Mouse (Mus musculus) R1 (cell line): ENCODE measurements around the gene Exosc5.

Source experiments
- DNase-seq: peaks from one replicate; pipeline ENCODE4 v3.0.0-alpha.2; 2018; ENCODE audit warnings: low read depth, low spot score

Exosc5 gene

DNA sequence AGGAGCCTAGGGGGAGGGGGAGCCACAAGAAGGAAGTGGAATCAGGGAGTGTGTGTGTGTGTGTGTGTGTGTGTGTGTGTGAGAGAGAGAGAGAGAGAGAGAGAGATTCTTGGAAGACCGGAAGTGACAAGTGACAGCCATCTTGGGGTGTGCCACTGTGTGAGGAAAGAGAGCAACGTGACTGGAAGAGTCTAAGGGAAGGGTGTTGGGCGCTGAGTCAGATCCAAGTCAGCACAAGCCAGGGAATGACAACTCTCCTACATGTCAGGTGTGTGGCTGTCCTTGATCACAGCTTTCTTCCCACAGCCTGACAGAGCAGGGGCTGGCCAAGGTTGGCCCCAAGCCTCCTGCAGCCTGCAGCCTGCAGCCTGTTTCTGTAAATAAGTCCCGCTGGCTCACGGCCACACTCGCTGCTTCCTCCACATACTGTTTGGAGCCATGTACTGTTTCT, 46.9 kb downstream of the Exosc5 start:
- DNase-seq = no peak

DNA sequence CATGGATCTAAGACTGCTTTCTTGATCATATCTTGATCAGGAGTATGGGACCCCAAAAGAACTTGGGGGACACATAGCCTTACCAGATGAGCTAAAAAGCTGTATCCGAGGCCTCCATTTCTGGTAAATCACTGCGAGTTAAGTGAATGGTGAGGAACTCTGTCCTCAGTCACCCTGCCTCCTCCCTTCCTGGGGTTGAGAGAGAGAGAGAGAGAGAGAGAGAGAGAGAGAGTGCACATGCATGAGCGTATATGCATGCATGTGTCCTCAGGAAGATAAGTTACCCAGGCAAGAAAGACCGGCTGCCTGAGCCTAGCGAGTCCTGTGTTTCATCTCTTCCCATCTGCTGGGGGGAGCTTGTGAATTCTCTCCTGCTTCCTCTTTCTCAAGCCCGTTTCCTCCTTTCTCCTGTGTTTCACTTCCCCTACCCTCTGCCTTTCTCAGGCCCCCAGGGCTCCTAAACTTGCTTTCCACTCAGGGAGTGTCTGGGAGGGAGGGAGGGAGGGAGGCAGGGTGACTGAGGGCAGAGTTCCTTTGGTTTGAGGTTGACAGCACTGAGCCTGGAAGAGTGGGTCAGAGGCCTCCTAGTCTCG, 47.7 kb downstream of the Exosc5 start:
- no peak for DNase-seq

DNA sequence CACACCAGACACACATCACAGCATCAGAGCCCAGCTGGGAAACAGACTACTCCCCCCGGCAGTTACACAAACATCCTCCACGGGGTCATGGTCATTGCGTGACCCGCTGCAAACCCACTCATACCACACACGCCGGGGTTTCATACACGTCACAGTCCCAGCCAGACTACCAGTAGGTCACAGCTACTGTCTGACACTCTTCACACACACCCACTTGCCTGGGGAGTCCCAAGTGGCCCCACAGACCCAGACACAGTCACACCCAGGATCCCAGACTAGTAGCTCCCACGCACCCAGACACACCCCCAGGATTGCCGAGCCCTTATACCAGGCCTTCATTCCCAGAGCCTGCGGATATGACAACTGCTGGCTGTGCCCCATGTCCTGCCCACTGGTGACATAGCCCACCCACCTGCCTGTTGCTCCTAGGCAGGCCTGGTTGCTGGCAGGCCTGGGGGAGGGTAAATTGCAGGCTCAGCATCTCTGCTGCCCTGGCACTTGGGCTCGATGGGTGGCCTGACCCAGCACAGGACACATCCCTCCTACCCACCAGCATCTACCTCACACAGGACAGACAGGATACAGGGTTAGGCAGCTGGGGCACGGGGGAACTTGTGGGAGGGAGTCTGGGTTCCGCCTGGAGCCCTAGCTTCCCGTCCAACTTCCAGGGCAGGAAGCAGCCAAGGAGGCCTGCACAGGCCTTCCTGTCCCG, 48.8 kb downstream of the Exosc5 start:
- no peak for DNase-seq

DNA sequence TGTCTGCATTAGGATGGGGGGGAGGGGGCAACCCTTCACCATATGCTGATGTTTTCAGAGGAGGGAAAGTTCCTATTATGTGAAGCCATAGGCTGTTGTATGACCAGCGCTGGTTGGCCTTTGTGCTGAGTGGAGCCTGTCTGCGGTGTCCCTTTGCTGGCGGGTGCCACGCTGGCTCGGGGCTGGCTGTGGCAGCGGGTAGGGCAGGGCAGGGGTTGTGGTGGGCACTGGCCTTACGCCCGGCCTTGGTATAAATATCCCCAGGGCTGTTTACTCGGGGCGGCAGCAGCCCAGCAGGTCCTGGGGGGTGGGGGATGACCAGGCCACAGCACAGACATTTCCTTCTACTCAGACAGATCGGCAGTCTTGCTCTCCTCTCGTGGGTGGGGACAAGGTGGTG, 51.0 kb downstream of the Exosc5 start:
- no peak for DNase-seq

DNA sequence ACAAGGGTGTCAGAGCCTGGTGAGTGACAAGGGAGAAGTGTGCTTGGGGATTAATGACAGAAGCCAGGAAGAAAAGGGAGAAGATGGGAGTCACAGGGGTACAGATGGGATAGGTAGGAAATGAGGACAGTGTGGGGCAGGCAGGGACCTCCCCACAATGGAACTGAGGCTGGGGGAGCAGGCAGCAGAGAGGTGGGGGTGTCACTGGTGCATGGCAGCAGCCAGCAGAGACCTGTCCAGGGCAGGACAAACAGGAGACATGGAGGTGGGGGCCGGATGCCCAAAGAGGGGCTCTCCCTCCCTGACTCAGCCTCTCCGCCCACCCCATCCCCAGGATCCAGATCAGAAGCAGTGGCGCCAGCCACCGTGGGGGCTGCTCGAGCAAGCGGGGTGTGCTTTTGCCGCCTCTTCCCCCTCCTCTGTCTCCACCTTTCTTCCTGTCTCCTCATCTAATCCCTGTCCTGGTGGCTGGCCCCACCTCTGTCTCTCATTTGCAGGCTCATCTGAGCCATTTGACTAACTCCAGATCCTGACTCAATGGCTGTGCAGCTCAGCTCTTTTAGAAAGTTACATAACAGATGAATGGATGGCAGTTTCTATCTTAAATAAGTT, 51.7 kb downstream of the Exosc5 start:
- DNase-seq = no peak

DNA sequence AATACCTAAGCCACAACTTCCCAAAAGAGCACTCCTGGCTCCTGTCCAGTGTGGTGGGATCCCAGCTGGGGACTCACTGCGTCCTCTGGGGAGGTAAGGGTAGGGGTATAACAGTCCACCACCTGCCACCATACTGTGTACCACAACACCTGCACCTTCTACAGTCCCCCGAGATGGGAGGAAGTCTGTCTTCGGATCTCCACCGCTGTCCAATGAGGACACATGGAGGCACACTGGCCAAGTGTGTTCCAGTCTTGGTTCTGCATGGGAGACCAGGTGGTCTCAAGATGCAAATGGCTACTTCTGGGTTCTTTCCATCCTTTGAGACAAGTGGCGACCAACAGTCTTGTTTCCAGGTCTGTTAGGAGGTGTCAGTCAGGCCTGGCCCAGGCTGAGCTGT, 52.2 kb downstream of the Exosc5 start:
- no peak for DNase-seq

DNA sequence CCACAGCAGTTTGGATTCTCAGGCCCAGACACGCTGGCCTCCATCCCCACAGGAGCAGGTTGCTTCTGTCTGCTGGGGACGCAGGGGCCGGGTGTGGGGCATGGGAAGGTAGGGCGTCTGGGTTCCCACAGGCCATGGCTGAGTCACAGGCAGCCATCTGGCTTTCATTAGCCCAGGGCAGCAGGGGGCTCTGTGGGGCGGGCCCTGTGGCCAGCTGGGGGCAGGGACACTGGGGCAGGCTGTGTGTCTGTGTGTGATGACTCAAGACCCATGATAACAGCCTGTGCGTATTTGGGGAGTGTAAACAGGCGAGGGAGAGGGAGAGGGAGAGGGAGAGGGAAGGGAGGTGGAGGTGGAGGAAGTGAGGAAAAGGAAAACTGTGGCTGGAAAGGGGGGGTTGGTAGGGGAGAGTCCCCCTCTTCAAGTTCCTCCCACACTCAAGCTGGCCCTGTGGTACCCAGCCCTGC, 52.8 kb downstream of the Exosc5 start:
- DNase-seq = no peak

DNA sequence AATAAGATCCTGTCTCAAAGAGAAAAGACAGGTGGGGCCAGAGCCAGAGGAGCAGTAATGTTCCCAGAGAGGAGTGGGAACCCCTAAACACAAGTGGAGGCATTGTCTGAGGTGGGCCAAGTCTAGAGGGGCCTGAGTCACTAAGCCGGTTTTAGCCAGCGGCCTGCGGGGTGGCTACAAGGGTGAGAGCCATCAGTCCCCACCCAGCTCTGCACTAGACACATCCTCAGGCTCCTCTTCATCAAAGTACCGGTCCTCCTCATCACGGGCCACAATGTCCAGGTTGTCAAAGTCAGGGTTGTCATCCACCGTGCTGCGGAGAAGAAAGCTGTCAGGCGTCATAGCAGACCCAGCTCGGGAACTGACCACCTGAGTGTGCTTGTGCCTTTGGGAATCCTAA, 53.8 kb downstream of the Exosc5 start:
- no peak for DNase-seq

DNA sequence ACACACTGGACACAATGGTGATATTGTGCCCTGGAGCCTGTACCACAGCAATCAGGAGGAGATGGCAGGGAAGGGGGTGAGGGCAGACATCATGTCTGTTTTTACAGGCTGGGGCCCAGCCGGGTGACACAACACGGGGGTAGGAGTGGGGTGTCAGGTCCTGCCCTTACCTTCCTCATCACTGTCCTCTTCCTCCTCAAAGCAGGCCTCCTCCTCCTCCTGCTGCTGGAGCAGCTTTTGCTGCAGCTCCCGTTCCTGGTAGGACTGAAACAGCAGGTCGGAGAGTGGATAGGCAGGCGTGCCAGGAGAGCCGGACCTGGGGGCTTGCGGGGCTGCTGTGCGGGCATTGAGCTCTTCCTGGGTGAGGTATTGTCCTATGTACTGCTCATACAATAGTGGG, 55.6 kb downstream of the Exosc5 start:
- no peak for DNase-seq

DNA sequence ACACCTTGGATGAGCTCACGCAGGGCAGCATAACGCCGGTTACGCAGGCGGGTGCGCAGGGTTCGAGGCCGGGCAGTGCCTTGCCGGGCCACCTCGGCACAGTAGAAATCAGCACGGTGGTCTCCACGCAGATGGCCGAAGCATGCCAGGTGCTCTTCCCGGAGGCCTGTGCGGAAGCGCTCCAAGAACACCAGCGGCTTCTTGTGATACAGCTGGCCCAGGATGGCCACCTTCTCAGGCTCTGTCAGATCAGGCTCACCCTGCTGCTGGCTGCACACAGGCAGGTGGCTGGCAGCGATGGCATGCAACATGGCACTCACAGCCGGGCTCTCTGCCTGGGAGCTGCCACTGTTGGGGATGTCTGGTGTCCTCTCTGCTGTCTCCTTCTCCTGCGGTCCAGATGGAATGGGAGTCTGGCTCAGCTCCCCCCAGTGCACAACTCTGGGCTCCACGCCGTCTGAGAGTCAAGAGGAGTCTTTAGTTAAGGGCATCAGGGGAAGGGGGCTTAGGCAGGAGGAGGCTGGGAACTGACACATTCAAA, 56.8 kb downstream of the Exosc5 start:
- DNase-seq = no peak

DNA sequence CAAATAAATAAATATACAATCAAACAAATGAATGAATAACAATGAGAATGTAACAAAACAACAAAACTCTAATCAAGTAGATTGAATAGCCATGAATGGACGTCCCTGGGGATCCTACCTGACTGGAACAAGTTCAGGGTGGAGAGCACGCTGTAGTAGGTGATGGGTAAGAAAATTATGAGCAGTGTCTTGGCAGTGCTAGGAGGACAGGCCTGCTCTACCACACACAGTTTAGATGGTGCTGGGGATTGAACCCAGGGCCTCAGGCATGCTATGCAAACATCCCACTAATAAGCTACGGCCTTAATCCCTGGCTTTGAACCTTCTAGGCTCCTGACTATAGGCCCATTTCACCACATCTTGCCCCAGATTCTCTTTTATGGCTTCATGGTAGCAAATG, 58.5 kb downstream of the Exosc5 start:
- no peak for DNase-seq

DNA sequence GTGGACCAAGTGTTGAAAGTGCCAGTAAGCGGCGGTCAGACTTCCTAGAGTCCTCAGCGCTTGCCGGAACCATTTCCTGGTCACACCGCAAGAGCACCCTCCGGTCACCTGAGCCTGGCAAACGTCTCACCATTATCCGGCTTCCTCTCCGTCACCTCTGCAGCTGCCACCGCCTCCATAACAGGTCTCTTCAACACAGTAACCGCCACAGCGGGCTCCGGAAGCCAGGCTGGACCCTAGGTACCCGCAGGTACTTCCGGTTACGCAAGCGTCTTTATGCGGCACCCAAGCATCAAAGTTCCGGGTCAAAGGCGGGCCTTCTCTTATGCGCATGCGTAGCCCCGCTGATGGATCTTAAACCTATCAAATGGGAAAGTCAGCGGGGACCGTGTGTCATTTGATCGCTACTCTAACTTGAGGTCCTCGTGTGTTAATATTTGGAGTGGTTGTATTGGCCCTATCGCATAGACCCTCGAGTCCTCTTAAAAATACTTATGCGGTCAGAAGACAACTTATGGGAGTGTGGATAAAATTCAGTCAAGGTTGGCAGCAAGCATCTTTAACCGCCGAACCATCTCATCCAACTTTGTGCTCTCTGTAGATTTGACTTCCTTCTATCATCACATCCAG, 59.9 kb downstream of the Exosc5 start, which contains the start of gene Ccdc97:
Ccdc97 (minus strand) TSS at position 301 of the 630 bp plus-strand sequence.
- DNase-seq = peak; percentile 97

DNA sequence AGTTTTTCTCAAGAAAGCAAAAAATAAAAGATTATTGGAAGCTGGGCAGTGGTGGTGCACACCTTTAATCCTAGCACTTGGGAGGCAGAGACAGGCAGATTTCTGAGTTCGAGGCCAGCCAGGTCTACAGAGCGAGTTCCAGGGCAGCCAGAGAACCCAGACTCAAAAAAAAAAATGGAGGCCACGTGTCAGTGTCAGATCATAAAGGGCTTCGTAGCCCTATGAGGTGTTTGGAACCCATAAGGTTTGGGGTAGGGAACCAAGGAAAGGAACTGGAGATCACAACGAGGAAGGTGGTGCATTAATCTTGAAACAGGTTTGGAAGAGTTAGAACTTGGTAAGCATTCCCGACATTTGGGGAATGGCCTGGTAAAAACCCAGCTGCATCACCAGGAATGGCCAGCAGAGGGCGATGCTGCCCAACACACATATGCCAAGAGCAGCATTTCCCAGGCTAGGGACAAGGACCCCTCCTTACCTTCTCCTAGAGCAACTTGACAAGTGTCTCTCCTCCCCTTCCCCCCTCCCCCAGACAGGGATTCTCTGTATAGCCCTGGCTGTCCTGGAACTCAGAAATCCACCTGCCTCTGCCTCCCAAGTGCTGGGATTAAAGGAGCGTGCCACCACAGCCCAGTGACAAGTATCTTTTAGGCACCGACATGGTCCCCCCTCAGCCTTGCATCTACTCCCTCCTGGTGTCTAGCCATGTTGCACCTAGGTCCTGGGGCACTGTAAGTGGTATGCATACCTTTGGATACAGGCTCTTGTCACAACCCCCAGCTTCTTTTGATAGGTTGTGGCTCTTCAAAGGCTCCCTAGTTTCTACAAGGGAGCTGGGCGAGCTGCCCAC, 61.0 kb downstream of the Exosc5 start:
- peak; percentile 82 for DNase-seq

DNA sequence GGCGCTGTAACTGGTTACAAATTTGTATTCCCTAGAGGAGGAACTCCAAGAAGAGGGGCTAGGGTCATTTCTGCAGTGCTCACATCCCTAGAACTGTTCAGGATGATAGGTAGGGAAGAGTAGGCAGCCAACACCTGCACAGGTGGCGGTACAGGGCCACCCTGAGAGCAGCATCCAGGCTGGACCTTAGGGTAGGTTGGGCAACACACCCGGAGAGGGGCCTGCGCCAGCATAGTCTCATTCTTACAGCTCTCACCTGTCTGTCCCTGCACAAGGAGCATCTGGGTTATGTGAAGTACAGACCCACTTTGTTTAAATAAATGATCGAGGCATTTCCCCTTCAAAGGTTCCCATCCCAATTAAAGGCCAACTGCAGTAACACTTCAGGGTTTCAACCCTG, 61.8 kb downstream of the Exosc5 start:
- DNase-seq = no peak
